Mouse (Mus musculus) Patski (cell line): ENCODE results near the gene Fzd4. TPM values are rescaled to one million over a fixed set of nuclear protein-coding genes. Genes with fewer than 3 reads are reported as not detected.

ENCODE experiments used
- ATAC-seq: fragments of 100-300 bp; one replicate; pipeline ENCODE4 v1.8.0; 2021
- CTCF ChIA-PET: fragments of 350-600 bp; sonication (Branson Sonifier 250); formaldehyde crosslinking; loops from one replicate; lab custom pipeline; 2022; ENCODE audit warnings: inconsistent platforms; lab: Charles Lee
- POLR2A ChIA-PET: fragments of 350-600 bp; sonication (Branson Sonifier 250); formaldehyde crosslinking; loops from one replicate; lab custom pipeline; 2022; ENCODE audit warnings: antibody characterized with exemption, inconsistent platforms; lab: Charles Lee
- DNase-seq: peaks from one replicate; pipeline ENCODE4 v3.0.0-alpha.2; 2011; ENCODE audit warnings: low read depth, low spot score
- H3K27me3 ChIP-seq: fragments of 371-371 bp; one replicate; pipeline ENCODE4 v1.5.1; 2021
- CTCF ChIP-seq: fragments of 100-300 bp; IDR thresholded peaks from one replicate; pipeline ENCODE4 v1.5.1; 2021
- in situ Hi-C: fragments of 300-500 bp; cut with MboI; formaldehyde crosslinking; loops from 3 replicates; pipeline ENCODE4 v1.11.1; 2018; ENCODE audit warnings: low pct_unique_long_range_greater_than_20kb, mixed read lengths
- polyA plus RNA-seq: library from polyadenylated mRNA; unstranded; gene quantifications from one replicate; pipeline ENCODE4 v1.2.3, GENCODE M21; 2021

Gene Fzd4
- polyA plus RNA-seq, 1 experiment from 2014 or later, result 55.9 TPM

DNA sequence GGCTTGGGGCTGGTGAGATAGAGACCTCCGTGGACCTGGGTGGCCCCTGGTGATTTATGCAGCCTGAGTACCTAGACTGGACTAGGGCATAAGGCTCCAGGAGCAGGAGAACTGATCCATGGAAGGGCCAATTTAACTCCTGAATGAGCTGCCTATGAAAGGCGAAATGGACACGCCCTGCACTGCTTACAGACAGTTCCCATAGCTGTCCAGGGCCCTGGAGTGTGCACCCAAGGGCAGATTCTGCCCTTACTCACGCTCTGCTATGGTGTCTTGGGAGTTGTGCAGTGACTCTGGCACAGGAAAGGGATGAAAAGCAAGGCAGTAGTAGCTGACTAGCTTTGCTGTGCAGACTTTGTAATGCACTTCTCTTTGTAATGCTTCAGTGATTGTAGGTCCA lies 6.1 kb downstream of the Fzd4 start:
- no peaks in the 10 kb centered on the region for H3K27me3 ChIP-seq
- ATAC-seq, result no peak
- ChIA-PET POLR2A (no interaction called here), CTCF (interaction anchor here (0.9 to 1.7 kb wide), 3 partner anchors 9 to 241 kb away, joined by 3 to 4 read pairs (median 3); no protein-coding TSS in a partner anchor)
- no peak for DNase-seq
- in situ Hi-C loops, result loop anchor here (5.0 kb wide), 2 partner anchors 243 to 328 kb away; no protein-coding TSS in a partner anchor
- TF ChIP-seq CTCF, result no peak

GRCm38 (mm10) chr7:89411346-89411745 lies 7.2 kb downstream of the Fzd4 start:
- POLR2A ChIA-PET, result no interaction called here
- in situ Hi-C loops, result loop anchor here (5.0 kb wide), 2 partner anchors 244 to 329 kb away; no protein-coding TSS in a partner anchor
- CTCF ChIA-PET, result interaction anchor here (0.8 kb wide), 1 partner anchor 11 kb away, joined by 3 read pairs; no protein-coding TSS in a partner anchor
- no peaks in the 10 kb centered on the region for H3K27me3 ChIP-seq
- DNase-seq, result no peak
- no peak for ATAC-seq
- no peak for TF ChIP-seq CTCF

DNA sequence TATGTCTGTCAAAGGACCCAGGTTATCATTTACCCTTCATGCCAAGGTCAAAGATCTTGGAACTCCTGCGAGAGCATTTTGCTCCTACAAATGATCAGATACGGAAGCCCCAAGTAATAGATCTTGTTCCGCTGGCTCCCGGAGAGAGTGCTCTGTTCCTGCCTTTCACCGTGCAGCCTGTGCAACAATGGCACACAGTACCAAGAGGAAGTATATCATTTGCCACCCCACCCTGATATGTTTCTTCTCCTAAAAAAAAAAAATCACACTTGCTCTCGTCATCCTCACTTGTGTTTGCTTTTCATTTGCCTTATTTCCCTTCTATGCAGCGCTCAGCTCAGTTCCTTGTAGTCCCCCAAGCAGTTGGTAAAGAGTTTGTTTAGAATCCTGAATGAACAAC lies 7.9 kb downstream of the Fzd4 start:
- ChIA-PET CTCF (no interaction called here), POLR2A (no interaction called here)
- no peaks in the 10 kb centered on the region for H3K27me3 ChIP-seq
- in situ Hi-C loops, result loop anchor here (5.0 kb wide), 2 partner anchors 245 to 330 kb away; no protein-coding TSS in a partner anchor
- no peak for ATAC-seq
- no peak for TF ChIP-seq CTCF
- no peak for DNase-seq

DNA sequence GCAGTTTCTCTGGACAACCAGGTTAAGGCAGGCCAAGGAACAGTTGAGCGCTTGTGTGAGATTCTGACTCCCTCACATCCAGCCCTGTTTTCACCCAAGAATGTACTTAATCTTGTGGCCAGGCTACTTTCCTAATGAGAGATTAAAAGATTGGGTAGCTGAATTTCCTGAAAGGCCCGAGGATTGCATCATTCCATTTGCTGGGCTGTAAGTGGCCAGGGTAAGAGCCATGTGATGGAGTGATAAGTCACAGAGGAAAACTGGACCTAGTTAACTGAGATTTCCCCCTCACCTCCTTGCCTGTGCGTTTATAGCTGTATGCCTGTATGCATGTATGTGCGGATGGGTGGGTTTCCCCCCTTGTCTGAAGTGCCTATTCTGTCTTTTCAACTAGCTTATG lies 11.9 kb downstream of the Fzd4 start:
- DNase-seq (no peak), ATAC-seq (peak; percentile 85)
- no peaks in the 10 kb centered on the region for H3K27me3 ChIP-seq
- POLR2A ChIA-PET, result interaction anchor here (0.5 to 0.8 kb wide), 2 partner anchors 9 to 24 kb away, joined by 3 to 6 read pairs; no protein-coding TSS in a partner anchor
- in situ Hi-C loops, result no loop called here
- CTCF ChIA-PET, result interaction anchor here (1.2 to 1.6 kb wide), 2 partner anchors 246 to 248 kb away, joined by 3 to 7 read pairs; no protein-coding TSS in a partner anchor
- TF ChIP-seq CTCF, result no peak

DNA sequence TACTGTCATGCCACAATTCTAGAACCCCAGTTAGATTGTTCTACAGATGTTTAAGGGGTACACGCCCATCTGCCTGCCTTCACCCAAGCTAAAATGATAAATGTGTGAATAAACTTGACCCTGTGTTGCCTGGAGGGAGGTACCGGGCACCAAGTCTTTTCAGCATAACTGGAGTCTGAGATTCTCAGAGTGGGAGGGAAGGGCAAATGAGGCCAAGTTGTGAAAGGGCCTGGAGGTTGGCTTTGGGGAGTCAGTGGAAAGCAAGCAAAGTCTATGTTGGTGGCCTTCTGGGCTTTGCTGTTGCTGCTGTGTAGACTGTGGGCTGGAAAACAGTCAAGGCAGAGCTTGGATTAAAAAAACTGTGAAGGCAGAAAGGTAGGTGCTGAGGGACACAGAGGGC lies 13.6 kb downstream of the Fzd4 start:
- in situ Hi-C loops, result no loop called here
- no peak for DNase-seq
- POLR2A ChIA-PET, result no interaction called here
- no peak for TF ChIP-seq CTCF
- CTCF ChIA-PET, result interaction anchor here (1.3 to 6.3 kb wide), 3 partner anchors 20 to 248 kb away, joined by 4 to 46 read pairs (median 6); no protein-coding TSS in a partner anchor
- no peak for ATAC-seq
- no peaks in the 10 kb centered on the region for H3K27me3 ChIP-seq

GRCm38 (mm10) chr7:89418127-89418653 lies 14.0 kb downstream of the Fzd4 start:
- TF ChIP-seq CTCF, result no peak
- DNase-seq, result no peak
- ChIA-PET CTCF (interaction anchor here (0.7 to 6.3 kb wide), 14 partner anchors 8 to 331 kb away, joined by 3 to 46 read pairs (median 4); no protein-coding TSS in a partner anchor), POLR2A (no interaction called here)
- H3K27me3 ChIP-seq, result no peaks in the 10 kb centered on the region
- in situ Hi-C loops, result no loop called here
- ATAC-seq, result no peak

DNA sequence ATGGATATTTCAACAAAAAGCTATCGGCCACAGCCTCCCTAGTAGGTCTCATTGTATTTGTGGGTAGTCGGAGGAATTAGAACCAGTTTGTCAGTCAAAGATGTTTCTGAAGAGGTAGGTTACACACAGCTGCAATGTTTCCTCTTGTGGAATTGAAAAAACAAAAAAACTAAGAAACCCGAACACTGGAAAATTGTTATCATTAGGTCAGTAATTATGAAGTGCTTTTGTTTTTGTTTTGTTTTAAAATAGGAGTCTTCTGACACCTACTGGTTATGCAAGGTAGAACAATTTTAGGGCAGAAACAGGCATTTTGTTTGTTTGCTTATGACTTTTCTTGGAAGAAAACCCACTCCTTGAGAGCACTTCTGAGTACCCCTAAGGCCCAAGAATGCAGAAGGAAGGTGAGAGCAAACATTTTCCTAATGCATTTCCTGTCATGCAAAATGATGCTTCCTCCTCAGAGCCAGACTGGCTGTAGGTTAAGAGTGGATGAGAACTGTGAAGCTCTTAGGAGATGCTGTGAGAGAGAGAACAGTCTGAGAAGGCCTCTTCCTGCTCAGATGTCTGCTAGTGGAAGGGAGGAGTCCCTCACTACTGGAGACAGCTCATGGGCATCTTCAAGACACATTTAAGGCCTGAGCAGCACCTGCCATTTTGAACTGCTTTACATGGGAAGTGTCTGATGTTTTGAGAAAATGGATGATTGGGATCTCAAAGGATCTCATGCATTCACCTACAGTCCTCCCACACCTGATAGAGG lies 14.9 kb downstream of the Fzd4 start:
- ChIA-PET CTCF (interaction anchor here (0.7 to 6.3 kb wide), 14 partner anchors 9 to 332 kb away, joined by 3 to 46 read pairs (median 4); no protein-coding TSS in a partner anchor), POLR2A (no interaction called here)
- in situ Hi-C loops, result no loop called here
- H3K27me3 ChIP-seq, result no peaks in the 10 kb centered on the region
- peak; percentile 55 for TF ChIP-seq CTCF
- ATAC-seq (no peak), DNase-seq (no peak)

GRCm38 (mm10) chr7:89421294-89421693 lies 17.1 kb downstream of the Fzd4 start:
- POLR2A ChIA-PET, result no interaction called here
- ATAC-seq (no peak), DNase-seq (no peak)
- CTCF ChIA-PET, result interaction anchor here (0.8 to 6.3 kb wide), 4 partner anchors 11 to 251 kb away, joined by 3 to 46 read pairs (median 6); no protein-coding TSS in a partner anchor
- no peak for TF ChIP-seq CTCF
- in situ Hi-C loops, result no loop called here
- H3K27me3 ChIP-seq, result no peaks in the 10 kb centered on the region

DNA sequence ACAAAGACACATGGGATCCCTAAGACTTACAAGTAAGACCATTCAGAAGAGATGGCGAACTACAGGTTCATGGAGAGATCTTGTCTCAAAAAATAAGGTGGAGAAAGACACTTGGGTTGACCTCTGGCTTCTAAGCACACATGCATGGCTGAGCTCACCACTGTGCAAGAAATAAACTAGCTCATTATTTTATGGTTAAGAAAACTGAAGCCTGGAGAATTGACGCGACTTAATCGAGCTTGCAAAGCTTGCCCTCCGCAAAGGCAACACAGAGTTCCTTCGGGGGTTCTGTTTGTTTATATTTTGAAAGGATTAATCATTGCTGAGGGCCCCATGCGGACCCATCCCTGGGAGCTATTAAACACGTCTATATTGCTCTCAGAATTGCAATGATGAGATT lies 18.5 kb downstream of the Fzd4 start:
- ChIA-PET POLR2A (no interaction called here), CTCF (interaction anchor here (0.9 to 6.3 kb wide), 7 partner anchors 10 to 253 kb away, joined by 3 to 46 read pairs (median 4); no protein-coding TSS in a partner anchor)
- no peak for TF ChIP-seq CTCF
- in situ Hi-C loops, result no loop called here
- DNase-seq (no peak), ATAC-seq (no peak)
- no peaks in the 10 kb centered on the region for H3K27me3 ChIP-seq

- H3K27me3 ChIP-seq, result no peaks in the 10 kb centered on the region
- in situ Hi-C loops, result no loop called here
- ChIA-PET POLR2A (no interaction called here), CTCF (interaction anchor here (0.9 to 6.3 kb wide), 6 partner anchors 12 to 253 kb away, joined by 3 to 46 read pairs (median 4); no protein-coding TSS in a partner anchor)
- DNase-seq (no peak), ATAC-seq (no peak)
- TF ChIP-seq CTCF, result no peak
Measured at GRCm38 (mm10) chr7:89423194-89423593, 19.0 kb downstream of the Fzd4 start.
